Mouse (Mus musculus): Measurements from ENCODE around the gene Gm10337.

Gm10337 gene

GRCm38 (mm10) chr15:102500479-102500878 lies 3.0 kb upstream of the Gm10337 start:
- no peak for DNase-seq

- DNase-seq, result no peak
Measured at GRCm38 (mm10) chr15:102501084-102501814, 2.3 kb upstream of the Gm10337 start.

- no peak for DNase-seq
Measured at GRCm38 (mm10) chr15:102502254-102502840, 1.2 kb upstream of the Gm10337 start.

- no peak for DNase-seq
Measured at GRCm38 (mm10) chr15:102503924-102504782, 631 bp downstream of the Gm10337 start.

- DNase-seq, result no peak
Measured at GRCm38 (mm10) chr15:102505073-102505769, 1.7 kb downstream of the Gm10337 start.

- no peak for DNase-seq
Measured at GRCm38 (mm10) chr15:102505770-102506463, 2.4 kb downstream of the Gm10337 start.

GRCm38 (mm10) chr15:102506464-102506830 lies 2.9 kb downstream of the Gm10337 start:
- DNase-seq, result no peak

GRCm38 (mm10) chr15:102506864-102507263 lies 3.3 kb downstream of the Gm10337 start:
- no peak for DNase-seq

GRCm38 (mm10) chr15:102507561-102507960 lies 4.0 kb downstream of the Gm10337 start:
- DNase-seq, result no peak

GRCm38 (mm10) chr15:102508336-102508735 lies 4.8 kb downstream of the Gm10337 start:
- DNase-seq, result no peak

GRCm38 (mm10) chr15:102510110-102510509 lies 6.6 kb downstream of the Gm10337 start:
- DNase-seq, result no peak

- peak; percentile 87 to 91 for DNase-seq
Measured at GRCm38 (mm10) chr15:102510590-102511284, 7.2 kb downstream of the Gm10337 start.

- no peak for DNase-seq
Measured at GRCm38 (mm10) chr15:102511285-102511833, 7.8 kb downstream of the Gm10337 start.

GRCm38 (mm10) chr15:102512010-102512409 lies 8.5 kb downstream of the Gm10337 start:
- DNase-seq, result no peak

GRCm38 (mm10) chr15:102512471-102512870 lies 8.9 kb downstream of the Gm10337 start:
- no peak for DNase-seq

- no peak for DNase-seq
Measured at GRCm38 (mm10) chr15:102513004-102513403, 9.5 kb downstream of the Gm10337 start.

GRCm38 (mm10) chr15:102515261-102515660 lies 11.7 kb downstream of the Gm10337 start:
- no peak for DNase-seq

GRCm38 (mm10) chr15:102515791-102516190 lies 12.3 kb downstream of the Gm10337 start:
- DNase-seq, result no peak

GRCm38 (mm10) chr15:102516293-102516692 lies 12.8 kb downstream of the Gm10337 start:
- no peak for DNase-seq

GRCm38 (mm10) chr15:102516728-102517404 lies 13.3 kb downstream of the Gm10337 start, which contains the start of gene Map3k12:
Gene Map3k12, minus strand, starts transcription at chr15:102517064.
- peak; percentile 74 to 77 for DNase-seq

- DNase-seq, result no peak
Measured at GRCm38 (mm10) chr15:102517631-102517975, 14.1 kb downstream of the Gm10337 start.
